ENCODE assay signal across 25 mouse cellular contexts in genomic region chr15:96734423-96734822, GRCm38 (mm10). TPM values are rescaled to one million over a fixed set of nuclear protein-coding genes. Genes with fewer than 3 reads are reported as not detected.
DNase-seq lines count a peak whose midpoint lies in the region; ATAC-seq and TF ChIP-seq lines count a peak whose summit lies in the region.
"Had no signal": no experiment of that assay in that cellular context is flagged by ENCODE, and none has a peak within 500 bp of the region (broad histone marks: within the 10 kb centered on the region; RNA-seq: fewer than 3 reads in every experiment).

No protein-coding gene starts in this region.

- H3K36me3 ChIP-seq in heart, embryonic 16.5 days (ENCODE audit: control insufficient read depth, insufficient read depth): no peaks in the 10 kb centered on the region
- H3K36me3 ChIP-seq in lung, embryonic 14.5 days (ENCODE audit: insufficient read depth): no peaks in the 10 kb centered on the region
- H3K36me3 ChIP-seq: embryonic facial prominence, embryonic 15.5 days; forebrain, embryonic 15.5 days; midbrain, embryonic 12.5 days had no signal

- no peak overlapping the region for H3K9ac ChIP-seq in heart, embryonic 16.5 days (ENCODE audit: low read length)
- no peak overlapping the region for H3K9ac ChIP-seq in lung, embryonic 14.5 days
- H3K9ac ChIP-seq: embryonic facial prominence, embryonic 15.5 days; forebrain, embryonic 15.5 days; liver, postnatal 0 days; midbrain, embryonic 12.5 days had no signal

- no peak for ATAC-seq in heart, embryonic 16.5 days (replicated peaks; ENCODE audit: extremely low read depth, insufficient read depth, low FRiP score)
- ATAC-seq in lung, embryonic 14.5 days (ENCODE audit: insufficient read depth): no peak; the same call in 1 of the 2 replicates
- ATAC-seq: CD4-positive, CD25-positive, alpha-beta regulatory T cell, adult 4 months; forebrain, embryonic 15.5 days; hindbrain, postnatal 0 days; intestine, embryonic 16.5 days; liver, postnatal 0 days had no signal

- TF ChIP-seq CTCF in gastrocnemius, adult 2 months (IDR thresholded peaks at IDR 0.05): no peak
- TF ChIP-seq CTCF in lung, embryonic 14.5 days (IDR thresholded peaks at IDR 0.05; ENCODE audit: low read depth): no peak

- no peak overlapping the region for H3K4me3 ChIP-seq in gastrocnemius, adult 2 months
- H3K4me3 ChIP-seq in heart, embryonic 16.5 days (ENCODE audit: low read length): no peak overlapping the region
- no peak overlapping the region for H3K4me3 ChIP-seq in lung, embryonic 14.5 days (ENCODE audit: low read depth, low read length)
- no peak overlapping the region for H3K4me3 ChIP-seq in brown adipose tissue, adult 24 weeks (ENCODE audit: insufficient read depth, low read depth, low read length)
- H3K4me3 ChIP-seq: embryonic facial prominence, embryonic 15.5 days; forebrain, embryonic 15.5 days; midbrain, embryonic 12.5 days had no signal

- H3K27me3 ChIP-seq in heart, embryonic 16.5 days (ENCODE audit: control insufficient read depth, insufficient read depth, low read length): no peaks in the 10 kb centered on the region
- no peaks in the 10 kb centered on the region for H3K27me3 ChIP-seq in lung, embryonic 14.5 days (ENCODE audit: insufficient read depth, low read length)
- H3K27me3 ChIP-seq: embryonic facial prominence, embryonic 15.5 days; forebrain, embryonic 15.5 days; midbrain, embryonic 12.5 days had no signal

- 36% methylated on average over 7 of the region's 7 CpGs for WGBS in heart, embryonic 16.5 days
- 52% methylated on average over 7 of the region's 7 CpGs for WGBS in lung, embryonic 14.5 days

- DNase-seq in gastrocnemius, adult 2 months: no peak
- no peak for DNase-seq in gastrocnemius, adult 18-20 months (ENCODE audit: low spot score)
- no peak for DNase-seq in heart, adult 11 months
- DNase-seq in lung, embryonic 14.5 days: peak; percentile 49
- DNase-seq in lung, postnatal 10 days: no peak
- no peak for DNase-seq in ovary, postnatal 14 days (ENCODE audit: low spot score)
- DNase-seq: adrenal gland, postnatal 14 days; cerebellum, adult 8-10 months; cerebellum, postnatal 36 days; embryo, embryonic 11 days; gastrocnemius, postnatal 14 days; heart, adult 18-20 months; kidney, postnatal 10 days; left cerebral cortex, postnatal 4 days; liver, postnatal 0 days; thymus, postnatal 25 days had no signal

- intact Hi-C loops in gastrocnemius, adult 2 months (cut with DNase I): loop anchor here (5.0 kb wide), 1 partner anchor 38 kb away; no protein-coding TSS in a partner anchor

- H3K27ac ChIP-seq in gastrocnemius, adult 2 months: peak overlapping the region; percentile 43; the same call in 1 of the 2 replicates
- peak overlapping the region; percentile 72 for H3K27ac ChIP-seq in heart, embryonic 16.5 days (ENCODE audit: low read length)
- H3K27ac ChIP-seq in lung, embryonic 14.5 days (ENCODE audit: low read depth): peak overlapping the region; percentile 42; the same call in 1 of the 2 replicates
- peak overlapping the region; percentile 27 for H3K27ac ChIP-seq in brown adipose tissue, adult 24 weeks (replicated peaks; ENCODE audit: low read depth, low read length)
- H3K27ac ChIP-seq: forebrain, embryonic 15.5 days; hindbrain, postnatal 0 days; midbrain, embryonic 12.5 days had no signal

- H3K9me3 ChIP-seq in heart, embryonic 16.5 days (replicated peaks; ENCODE audit: control insufficient read depth, low read length): no peaks in the 10 kb centered on the region
- no peaks in the 10 kb centered on the region for H3K9me3 ChIP-seq in lung, embryonic 14.5 days (ENCODE audit: low read depth, low read length)
- H3K9me3 ChIP-seq: embryonic facial prominence, embryonic 15.5 days; forebrain, embryonic 15.5 days; midbrain, embryonic 12.5 days had no signal

- H3K4me2 ChIP-seq in heart, embryonic 16.5 days (ENCODE audit: low read depth, low read length): no peak overlapping the region
- no peak overlapping the region for H3K4me2 ChIP-seq in lung, embryonic 14.5 days
- H3K4me2 ChIP-seq: embryonic facial prominence, embryonic 15.5 days; forebrain, embryonic 15.5 days; liver, embryonic 11.5 days; midbrain, embryonic 12.5 days had no signal

- H3K4me1 ChIP-seq in heart, embryonic 16.5 days (ENCODE audit: control insufficient read depth, insufficient read depth, low read length): peaks cover 17% of the 10 kb centered on the region
- H3K4me1 ChIP-seq in lung, embryonic 14.5 days (ENCODE audit: insufficient read depth): peaks cover 7% of the 10 kb centered on the region
- H3K4me1 ChIP-seq in brown adipose tissue, adult 24 weeks (ENCODE audit: control insufficient read depth, insufficient read depth, insufficient read length, low read length): peaks cover 8% of the 10 kb centered on the region; the same call in 1 of the 2 replicates
- H3K4me1 ChIP-seq: forebrain, embryonic 15.5 days; midbrain, embryonic 12.5 days had no signal

RNA-seq across cellular contexts. Expression of gene Slc38a2, which starts 34.9 kb away (rescaled TPM):
- 100 to 1,000 TPM; 115 to 116 TPM for total RNA-seq in gastrocnemius, adult 2 months (2021)
- 100 to 1,000 TPM in 1 of 2 experiments, 10 to 100 TPM in 1; 93.4 to 242 TPM for total RNA-seq in gastrocnemius, adult 18-20 months (2021)
- 178 and 190 TPM in 2 replicates for polyA plus RNA-seq in heart, embryonic 16.5 days (2015; fragmentation: Nextera tagmentation; extraction: Ambion mirVana)
- 174 and 182 TPM in 2 replicates for polyA plus RNA-seq in lung, embryonic 14.5 days (2014; fragmentation: Nextera tagmentation; extraction: Ambion mirVana)
- 25.0 and 41.1 TPM in 2 replicates for polyA plus RNA-seq in brown adipose tissue, adult 24 weeks (2012; ENCODE audit: insufficient read depth, insufficient read length, missing spikeins)
